10 mouse cellular contexts compared by ENCODE assay signal in the genomic region with DNA sequence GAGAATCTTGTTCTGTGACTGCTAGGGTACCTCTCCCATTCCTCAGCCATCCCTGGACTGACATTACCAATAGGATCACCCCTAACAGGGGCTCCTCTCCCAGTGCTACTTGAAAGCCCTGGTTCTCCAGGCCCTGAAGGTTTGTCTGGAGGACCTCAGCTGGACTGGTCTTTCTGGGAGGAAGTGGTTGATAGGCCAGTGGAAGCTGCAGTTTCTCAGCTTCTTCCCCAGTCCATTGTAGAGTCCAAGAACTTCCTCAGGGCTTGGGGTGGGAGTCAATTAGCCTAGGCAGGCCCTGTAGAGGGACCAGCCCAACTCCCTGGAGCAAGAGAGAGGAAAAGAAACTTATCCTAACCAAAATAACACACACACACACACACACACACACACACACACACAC. TPM values are rescaled to one million over a fixed set of nuclear protein-coding genes. Genes with fewer than 3 reads are reported as not detected.
DNase-seq lines count a peak whose midpoint lies in the region; ATAC-seq lines count a peak whose summit lies in the region.
"Had no signal": no experiment of that assay in that cellular context is flagged by ENCODE, and none has a peak within 500 bp of the region (broad histone marks: within the 10 kb centered on the region; RNA-seq: fewer than 3 reads in every experiment).

No protein-coding gene starts in this region.

- H3K9ac ChIP-seq in heart, embryonic 13.5 days = peak overlapping the region; percentile 61
- 0 out of 2 replicates have a peak overlapping the region, but pooled peaks have one; percentile 40 for H3K9ac ChIP-seq in midbrain, embryonic 11.5 days (ENCODE audit: low read length)
- H3K9ac ChIP-seq in midbrain, embryonic 13.5 days (replicated peaks) = no peak overlapping the region; the same call in 1 of the 2 replicates
- no peak overlapping the region for H3K9ac ChIP-seq in hindbrain, embryonic 13.5 days

- peaks cover 47% of the 10 kb centered on the region for H3K4me1 ChIP-seq in heart, embryonic 13.5 days
- peaks cover 8% of the 10 kb centered on the region; the same call in 1 of the 2 replicates for H3K4me1 ChIP-seq in midbrain, embryonic 11.5 days (ENCODE audit: control insufficient read depth, insufficient read depth, low read length)
- peaks cover 10% of the 10 kb centered on the region for H3K4me1 ChIP-seq in midbrain, embryonic 13.5 days (replicated peaks)
- H3K4me1 ChIP-seq in hindbrain, embryonic 13.5 days (replicated peaks) = peaks cover 17% of the 10 kb centered on the region; the same call in 1 of the 2 replicates
- peaks cover 74% of the 10 kb centered on the region for H3K4me1 ChIP-seq in megakaryocyte, embryonic 14.5 days

- H3K4me2 ChIP-seq in heart, embryonic 13.5 days = peak overlapping the region; percentile 47
- H3K4me2 ChIP-seq in midbrain, embryonic 11.5 days = no peak overlapping the region
- no peak overlapping the region; the same call in 1 of the 2 replicates for H3K4me2 ChIP-seq in midbrain, embryonic 13.5 days (replicated peaks)
- H3K4me2 ChIP-seq in hindbrain, embryonic 13.5 days = no peak overlapping the region

- no peaks in the 10 kb centered on the region for H3K9me3 ChIP-seq in heart, embryonic 13.5 days
- no peaks in the 10 kb centered on the region for H3K9me3 ChIP-seq in midbrain, embryonic 11.5 days (ENCODE audit: control insufficient read depth, low read length)
- no peaks in the 10 kb centered on the region for H3K9me3 ChIP-seq in midbrain, embryonic 13.5 days
- H3K9me3 ChIP-seq in hindbrain, embryonic 13.5 days = no peaks in the 10 kb centered on the region
- H3K9me3 ChIP-seq in megakaryocyte, embryonic 14.5 days = peaks cover 6% of the 10 kb centered on the region; the same call in 1 of the 2 replicates

- H3K27me3 ChIP-seq in heart, embryonic 13.5 days (replicated peaks) = peaks cover 13% of the 10 kb centered on the region; the same call in 1 of the 2 replicates
- no peaks in the 10 kb centered on the region for H3K27me3 ChIP-seq in midbrain, embryonic 11.5 days (ENCODE audit: control insufficient read depth, insufficient read depth, low read length)
- no peaks in the 10 kb centered on the region for H3K27me3 ChIP-seq in midbrain, embryonic 13.5 days
- H3K27me3 ChIP-seq in hindbrain, embryonic 13.5 days = no peaks in the 10 kb centered on the region
- H3K27me3 ChIP-seq in megakaryocyte, embryonic 14.5 days (replicated peaks) = no peaks in the 10 kb centered on the region

- H3K4me3 ChIP-seq in heart, embryonic 13.5 days = no peak overlapping the region
- no peak overlapping the region for H3K4me3 ChIP-seq in midbrain, embryonic 11.5 days (ENCODE audit: low read depth, low read length)
- no peak overlapping the region for H3K4me3 ChIP-seq in midbrain, embryonic 13.5 days (replicated peaks)
- H3K4me3 ChIP-seq in hindbrain, embryonic 13.5 days = no peak overlapping the region
- peak overlapping the region; percentile 87 for H3K4me3 ChIP-seq in megakaryocyte, embryonic 14.5 days (replicated peaks)

- no peaks in the 10 kb centered on the region for H3K36me3 ChIP-seq in heart, embryonic 13.5 days
- H3K36me3 ChIP-seq in midbrain, embryonic 11.5 days (ENCODE audit: control insufficient read depth, insufficient read depth, low read length) = no peaks in the 10 kb centered on the region
- no peaks in the 10 kb centered on the region for H3K36me3 ChIP-seq in midbrain, embryonic 13.5 days
- no peaks in the 10 kb centered on the region for H3K36me3 ChIP-seq in hindbrain, embryonic 13.5 days
- peaks cover 28% of the 10 kb centered on the region for H3K36me3 ChIP-seq in megakaryocyte, embryonic 14.5 days (replicated peaks; ENCODE audit: low read length)

- DNase-seq in heart, postnatal 36 days = no peak
- peak; percentile 69 for DNase-seq in midbrain, embryonic 11.5 days (ENCODE audit: low spot score, missing footprints)
- DNase-seq in cerebellum, adult 9-11 months = no peak
- no peak for DNase-seq in left cerebral cortex, postnatal 4 days
- DNase-seq: cerebellum, adult 8-10 months; kidney, adult 8-10 months had no signal

- ATAC-seq in heart, embryonic 13.5 days (ENCODE audit: extremely low read depth, insufficient number of reproducible peaks, low FRiP score, low TSS enrichment) = no peak
- no peak for ATAC-seq in midbrain, embryonic 11.5 days (ENCODE audit: low FRiP score)
- no peak for ATAC-seq in midbrain, embryonic 13.5 days
- ATAC-seq in hindbrain, embryonic 13.5 days (ENCODE audit: low FRiP score) = no peak

- H3K27ac ChIP-seq in heart, embryonic 13.5 days (replicated peaks) = peak overlapping the region; percentile 80
- peak overlapping the region; percentile 48; the same call in 1 of the 2 replicates for H3K27ac ChIP-seq in midbrain, embryonic 11.5 days (ENCODE audit: low read depth, low read length)
- no peak overlapping the region for H3K27ac ChIP-seq in midbrain, embryonic 13.5 days
- peak overlapping the region; percentile 35; the same call in 1 of the 2 replicates for H3K27ac ChIP-seq in hindbrain, embryonic 13.5 days

- intact Hi-C loops in heart, postnatal 36 days (cut with DNase I) = no loop called here
- intact Hi-C loops in left cerebral cortex, postnatal 4 days (cut with DNase I) = no loop called here

RNA-seq across cellular contexts. Expression of a gene that starts 11.8 kb away (rescaled TPM):
- polyA plus RNA-seq in heart, embryonic 13.5 days (2015; fragmentation: Nextera tagmentation; extraction: Ambion mirVana) = 104 and 115 TPM in 2 replicates
- 10 to 100 TPM; 46.5 to 55.3 TPM for total RNA-seq in heart, postnatal 36 days (2021)
- 148 and 163 TPM in 2 replicates for polyA plus RNA-seq in midbrain, embryonic 11.5 days (2014; fragmentation: Nextera tagmentation; extraction: Ambion mirVana)
- 165 and 177 TPM in 2 replicates for polyA plus RNA-seq in midbrain, embryonic 13.5 days (2015; fragmentation: Nextera tagmentation; extraction: Ambion mirVana)
- 143 and 150 TPM in 2 replicates for polyA plus RNA-seq in hindbrain, embryonic 13.5 days (2015; fragmentation: Nextera tagmentation; extraction: Ambion mirVana)
- 5.6 and 15.5 TPM in 2 replicates for polyA plus RNA-seq in megakaryocyte, embryonic 14.5 days (2012; ENCODE audit: insufficient read depth, low replicate concordance)
- total RNA-seq in left cerebral cortex, postnatal 4 days (2021) = 10 to 100 TPM; 53.8 to 54.4 TPM

RNA-seq across cellular contexts. Expression of a gene that starts 34.8 kb away (rescaled TPM):
- polyA plus RNA-seq in heart, embryonic 13.5 days (2015; fragmentation: Nextera tagmentation; extraction: Ambion mirVana) = 0.47 and 0.51 TPM in 2 replicates
- under 1 TPM in 1 of 2 experiments, not detected in 1; 0.08 TPM for total RNA-seq in heart, postnatal 36 days (2021)
- 7.0 and 9.0 TPM in 2 replicates for polyA plus RNA-seq in midbrain, embryonic 11.5 days (2014; fragmentation: Nextera tagmentation; extraction: Ambion mirVana)
- 41.1 and 48.7 TPM in 2 replicates for polyA plus RNA-seq in midbrain, embryonic 13.5 days (2015; fragmentation: Nextera tagmentation; extraction: Ambion mirVana)
- polyA plus RNA-seq in hindbrain, embryonic 13.5 days (2015; fragmentation: Nextera tagmentation; extraction: Ambion mirVana) = 40.7 and 40.8 TPM in 2 replicates
- polyA plus RNA-seq in megakaryocyte, embryonic 14.5 days (2012; ENCODE audit: insufficient read depth, low replicate concordance) = 12.9 and 13.9 TPM in 2 replicates
- total RNA-seq in left cerebral cortex, postnatal 4 days (2021) = 100 to 1,000 TPM; 180 to 186 TPM

Comparison
In these comparisons a context has a peak if more than half of its experiments do, and no peak if none do; other contexts are left out.
1. H3K9ac ChIP-seq: peak in heart, embryonic 13.5 days (single experiment) and midbrain, embryonic 11.5 days (single experiment); none in midbrain, embryonic 13.5 days (single experiment) and hindbrain, embryonic 13.5 days (single experiment).